Mouse (Mus musculus) heart, postnatal 14 days (tissue): Measurements from ENCODE around the gene Nxf7. TPM values are rescaled to one million over a fixed set of nuclear protein-coding genes. Genes with fewer than 3 reads are reported as not detected.
A peak's percentile ranks its signal among the peaks of the same experiment; 100 is the strongest.
"Not testable (repeated sequence)": the region's sequence is repeated elsewhere in the genome, so short reads cannot be mapped to it uniquely, and the experiment has no call there.

Experiments
- DNase-seq, 2 experiments: peaks; one replicate each; pipeline ENCODE4 v3.0.0; 2021 to 2022
- intact Hi-C: fragments of 180-260 bp; cut with DNase I; formaldehyde crosslinking; loops from one replicate; pipeline ENCODE4 v1.15.1; 2025
- long read RNA-seq, 2 experiments: library from polyadenylated mRNA; stranded (forward); transcript quantifications; one replicate each; pipeline ENCODE4 v2.0.0; 2021
- total RNA-seq, 2 experiments: library from RNA; stranded (reverse); gene quantifications; 2 replicates each; pipeline ENCODE4 v1.2.3; 2021

The Nxf7 gene
- total RNA-seq: under 1 TPM in 1 of 2 experiments, not detected in 1; 0.10 TPM
- long read RNA-seq, experiment 1: 0 reads
- long read RNA-seq, experiment 2: 0 reads

DNA sequence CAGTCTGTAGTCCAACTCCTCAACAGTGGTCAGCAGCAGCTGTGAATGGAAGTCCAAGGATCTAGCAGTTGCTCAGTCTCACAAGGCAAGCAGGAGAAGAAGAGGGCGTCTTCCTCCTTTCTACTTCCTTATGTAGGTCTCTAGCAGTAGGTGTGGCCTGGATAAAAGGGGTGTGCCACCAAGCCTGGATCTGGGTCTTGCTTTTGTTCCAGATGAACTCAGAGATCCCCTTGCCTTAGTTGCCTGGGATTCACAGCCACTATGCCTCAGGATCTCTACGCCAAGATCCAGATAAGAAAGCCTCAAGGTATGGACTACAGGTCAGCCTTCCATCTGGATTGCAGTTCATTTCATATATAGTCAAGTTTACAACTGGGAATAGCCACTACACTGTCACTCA, at the start of gene Nxf7:
TSS of gene Nxf7 (minus strand) at position 101 of the 400 bp plus-strand sequence.
- intact Hi-C loops: no loop called here

DNA sequence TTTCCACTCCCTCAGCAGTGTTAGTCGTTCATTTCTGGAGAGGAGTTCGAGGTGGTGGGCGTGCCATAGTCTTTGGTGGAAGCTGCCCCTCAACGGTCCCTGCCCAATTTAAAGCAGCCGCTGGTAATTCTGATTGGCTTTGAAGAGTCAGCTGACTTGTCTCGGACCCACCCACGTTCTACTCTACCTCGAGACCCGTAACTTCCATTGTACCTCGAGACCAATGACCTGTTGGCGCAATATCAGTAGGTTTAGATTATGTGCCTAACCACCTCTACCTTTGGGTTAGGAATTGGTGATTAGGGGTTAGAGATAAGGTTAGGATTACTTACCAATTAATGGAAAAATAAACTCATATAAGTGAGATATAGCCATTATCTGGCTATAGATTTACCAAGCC, 29.0 kb upstream of the Nxf7 start, which contains the start of gene Prame:
TSS of gene Prame (minus strand) at position 101 of the 400 bp plus-strand sequence.
- intact Hi-C loops: no loop called here
- no peak for DNase-seq

More for the DNA sequence above, at the start of gene Nxf7:
- no peak for DNase-seq

DNA sequence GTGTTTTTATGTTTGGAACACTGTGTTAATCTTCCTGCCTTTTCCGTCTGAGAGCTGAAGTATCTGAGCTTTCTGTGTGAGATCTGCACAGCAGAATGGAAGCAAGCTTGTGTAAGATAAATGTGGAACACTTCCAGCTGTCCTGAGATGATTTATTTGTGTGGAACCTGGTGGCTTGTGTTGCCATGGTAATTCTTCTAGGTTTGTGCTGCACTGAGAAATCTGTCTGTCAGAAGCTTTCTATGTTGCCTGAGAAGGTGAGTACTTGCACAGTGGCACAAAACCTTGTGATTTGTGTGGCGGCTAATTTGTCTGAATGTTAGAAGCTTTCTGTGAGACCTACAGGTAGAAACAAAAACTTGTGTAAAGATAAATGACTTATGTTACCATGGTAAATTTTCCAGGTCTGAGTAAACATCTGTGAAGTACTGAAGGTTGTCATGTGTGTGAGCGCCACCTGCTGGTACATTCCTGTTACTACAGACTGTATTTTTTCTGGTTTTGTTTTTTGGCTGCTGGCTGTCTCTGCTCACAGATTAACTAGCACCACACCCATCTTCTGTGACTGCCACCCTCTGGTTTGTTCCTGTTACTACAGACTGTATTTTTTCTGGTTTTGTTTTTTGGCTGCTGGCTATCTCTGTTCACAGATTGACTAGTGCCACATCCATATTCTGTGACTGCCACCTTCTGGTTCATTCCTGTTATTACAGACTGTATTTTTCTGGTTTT, 2.9 kb upstream of the Nxf7 start:
- intact Hi-C loops: not testable (repeated sequence)
- DNase-seq: peak; percentile 7 to 8

DNA sequence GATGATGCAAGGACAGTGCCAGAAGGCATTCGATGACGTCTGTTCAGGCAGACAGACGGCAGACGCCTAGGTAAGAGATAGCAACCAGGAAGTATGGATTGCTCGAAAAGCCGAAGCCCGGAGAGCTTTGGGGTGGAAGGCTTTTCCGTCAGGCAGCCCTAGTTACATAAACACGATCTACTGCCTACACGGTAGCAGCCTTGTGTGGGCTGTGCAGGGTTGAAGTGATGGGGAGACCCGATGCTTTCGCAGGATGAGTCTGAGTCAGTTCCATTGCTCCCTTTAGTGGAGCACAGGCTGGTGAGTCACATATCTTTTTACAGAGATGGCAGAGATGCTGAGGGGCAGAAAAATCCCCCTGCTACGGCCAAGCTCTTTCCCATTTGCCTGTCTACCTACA, 481 bp downstream of the Nxf7 start:
- intact Hi-C loops: no loop called here
- DNase-seq: no peak

DNA sequence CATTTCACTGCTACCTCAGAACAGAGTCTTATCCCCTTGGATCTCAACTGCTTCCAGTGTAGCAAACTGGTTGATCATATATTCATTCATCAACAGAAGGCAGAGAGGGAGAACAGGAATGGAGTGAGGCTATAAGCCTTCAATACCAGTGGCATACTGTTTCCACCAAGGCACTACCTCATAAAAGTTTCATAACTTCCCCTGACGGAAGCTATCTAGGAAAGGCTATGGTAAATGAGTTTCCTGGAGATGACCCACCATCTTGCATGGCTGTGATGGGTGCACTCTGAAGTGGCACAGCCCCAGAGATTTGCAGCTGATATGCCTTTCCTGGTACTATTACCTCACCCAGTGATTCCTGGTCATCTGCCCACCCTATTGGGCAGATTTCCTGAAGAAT, 22.2 kb downstream of the Nxf7 start:
- intact Hi-C loops: loop anchor here (10.0 kb wide), 1 partner anchor 492 kb away; no protein-coding TSS in a partner anchor
- DNase-seq: no peak

DNA sequence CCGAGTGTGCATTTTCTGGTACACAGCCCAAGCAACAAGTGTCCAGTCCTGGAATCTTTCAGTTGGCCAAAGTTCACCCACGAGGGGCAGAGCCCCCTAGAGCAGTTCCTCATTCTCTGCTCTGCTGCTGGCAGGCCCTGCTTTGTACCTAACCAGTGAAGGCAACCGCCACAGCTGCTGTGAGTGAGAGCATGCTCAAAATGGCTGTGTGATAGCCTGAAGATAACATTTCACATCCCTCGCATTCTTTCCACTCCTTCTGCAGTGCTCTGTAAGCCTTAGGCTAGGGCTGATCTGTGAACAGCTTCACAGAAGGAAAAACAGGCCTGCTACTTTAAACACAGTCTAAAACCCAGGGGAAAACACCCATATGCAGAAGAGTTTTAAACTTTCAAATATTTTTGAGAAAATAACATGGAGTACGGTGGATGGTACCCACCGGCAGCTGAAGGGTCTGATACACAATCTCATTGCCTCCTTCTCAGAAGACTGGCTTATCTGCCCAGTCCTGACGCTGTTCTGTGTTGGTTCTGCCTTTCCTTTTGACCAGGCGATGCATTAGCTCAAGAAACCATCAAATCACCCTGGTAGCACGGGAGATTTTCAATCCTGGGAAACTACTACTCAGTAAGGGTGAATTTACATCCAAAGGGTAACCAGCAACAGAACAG, 23.5 kb downstream of the Nxf7 start:
- intact Hi-C loops: loop anchor here (10.0 kb wide), 1 partner anchor 490 kb away; no protein-coding TSS in a partner anchor
- not testable (repeated sequence) for DNase-seq

DNA sequence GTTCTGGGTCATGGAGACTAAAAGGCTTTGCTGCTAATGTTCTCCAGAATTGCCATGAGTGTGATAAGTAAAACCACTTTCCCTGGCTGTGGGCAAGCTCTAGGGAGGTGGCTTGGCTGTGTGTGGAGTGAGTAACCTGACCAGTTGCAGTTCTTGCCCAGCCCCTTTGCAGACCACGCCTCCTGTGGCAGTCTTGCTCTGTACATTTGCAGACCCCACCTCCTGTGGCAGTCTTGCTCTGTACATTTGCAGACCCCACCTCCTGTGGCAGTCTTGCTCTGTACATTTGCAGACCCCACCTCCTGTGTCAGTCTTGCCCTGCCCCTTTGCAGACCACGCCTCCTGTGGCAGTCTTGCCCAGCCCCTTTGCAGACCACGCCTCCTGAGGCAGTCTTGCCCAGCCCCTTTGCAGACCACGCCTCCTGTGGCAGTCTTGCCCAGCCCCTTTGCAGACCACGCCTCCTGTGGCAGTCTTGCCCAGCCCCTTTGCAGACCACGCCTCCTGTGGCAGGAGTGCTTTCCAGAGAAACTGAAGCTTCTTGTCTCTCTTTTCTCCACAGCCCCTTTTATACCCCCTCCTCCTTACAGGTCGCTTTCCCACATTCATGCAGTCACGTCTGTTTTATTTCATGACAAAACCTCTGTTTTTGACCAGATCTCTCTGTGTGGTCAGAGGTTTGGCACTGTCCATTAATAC, 24.2 kb downstream of the Nxf7 start:
- DNase-seq: not testable (repeated sequence)
- intact Hi-C loops: loop anchor here (10.0 kb wide), 1 partner anchor 490 kb away; no protein-coding TSS in a partner anchor

DNA sequence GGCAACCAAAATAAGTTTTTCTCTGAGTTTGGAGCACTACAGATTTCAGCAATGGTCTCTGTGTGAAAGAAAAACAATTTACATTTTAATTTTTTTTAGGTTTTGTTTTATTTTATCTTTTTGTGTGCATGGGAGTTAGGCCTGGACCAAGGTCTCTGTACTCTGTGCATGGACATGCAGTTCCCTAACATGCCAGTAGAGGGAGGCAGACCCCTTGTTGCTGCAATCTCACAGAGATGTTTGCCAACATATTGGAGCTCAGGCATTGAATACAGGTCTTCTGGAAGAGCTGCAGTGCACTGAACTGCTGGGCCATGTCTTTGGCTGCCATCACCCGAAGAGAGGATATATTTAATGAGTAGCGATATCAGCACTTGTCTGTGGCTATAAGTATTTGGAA, 29.1 kb downstream of the Nxf7 start:
- peak; percentile 53 to 63 for DNase-seq
- intact Hi-C loops: loop anchor here (10.0 kb wide), 2 partner anchors 225 to 405 kb away; partner anchors contain the start of gene Bhlhb9

DNA sequence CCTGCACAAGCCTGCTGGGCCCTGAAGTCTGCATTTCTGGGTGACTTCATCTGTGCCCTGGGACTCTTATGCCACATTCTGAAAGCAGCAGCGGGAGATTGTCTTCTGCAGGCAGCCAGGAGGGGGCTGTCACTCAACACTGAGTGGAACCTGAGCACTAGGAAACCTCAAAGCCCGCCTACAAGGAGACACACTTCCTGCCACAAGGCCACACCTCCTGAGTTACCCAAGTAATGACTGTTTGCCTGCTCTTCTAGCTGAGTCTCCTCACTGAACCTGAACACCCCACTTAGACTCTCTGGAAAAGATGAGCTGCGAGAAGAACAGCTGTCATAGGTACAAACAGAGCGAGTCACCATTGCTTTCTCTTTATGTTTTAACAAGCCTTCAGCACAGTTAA, 33.6 kb downstream of the Nxf7 start:
- DNase-seq: not testable (repeated sequence)
- intact Hi-C loops: loop anchor here (10.0 kb wide), 2 partner anchors 230 to 410 kb away; partner anchors contain the start of gene Bhlhb9

DNA sequence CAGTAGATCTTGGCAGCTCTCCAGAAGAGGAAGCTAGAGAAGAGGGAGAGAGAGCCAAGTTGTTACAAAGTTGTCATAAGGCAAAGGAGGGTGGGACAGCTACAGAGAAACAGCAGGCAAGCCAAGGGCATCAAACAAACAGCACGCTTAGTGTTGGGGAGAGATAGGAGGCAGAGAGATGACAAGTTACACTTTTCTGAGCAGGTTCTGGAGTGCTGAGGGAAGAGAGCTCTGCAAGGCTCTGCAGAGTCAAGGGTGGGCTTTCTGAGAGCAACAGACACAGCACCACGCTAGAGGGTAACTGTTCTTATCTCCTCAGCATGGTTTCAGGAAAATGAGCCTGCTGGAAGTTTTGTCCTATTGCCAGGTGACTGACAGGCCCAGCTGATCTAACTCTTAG, 35.7 kb downstream of the Nxf7 start:
- DNase-seq: no peak
- intact Hi-C loops: loop anchor here (10.0 kb wide), 2 partner anchors 232 to 412 kb away; partner anchors contain the start of gene Bhlhb9

DNA sequence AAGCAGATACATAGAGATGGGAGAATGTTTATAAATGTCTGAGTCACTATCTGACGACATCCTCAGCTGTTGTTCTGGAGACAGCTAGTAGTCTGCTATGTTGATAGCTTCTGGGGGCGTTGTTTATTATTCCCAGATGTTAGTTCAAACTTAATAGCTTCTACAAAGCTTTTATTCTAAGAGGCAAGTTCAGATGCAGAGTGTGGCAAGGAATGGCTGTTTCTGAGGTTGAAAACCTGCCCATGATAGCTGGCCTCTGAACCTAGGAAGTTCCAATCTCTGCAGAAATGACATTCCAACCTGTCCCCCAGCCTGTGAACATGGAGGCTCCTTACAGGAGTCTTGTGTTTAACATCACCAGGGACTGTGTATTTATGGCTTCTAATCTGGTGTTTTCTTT, 36.9 kb downstream of the Nxf7 start:
- intact Hi-C loops: loop anchor here (10.0 kb wide), 2 partner anchors 233 to 413 kb away; partner anchors contain the start of gene Bhlhb9
- DNase-seq: not testable (repeated sequence)

DNA sequence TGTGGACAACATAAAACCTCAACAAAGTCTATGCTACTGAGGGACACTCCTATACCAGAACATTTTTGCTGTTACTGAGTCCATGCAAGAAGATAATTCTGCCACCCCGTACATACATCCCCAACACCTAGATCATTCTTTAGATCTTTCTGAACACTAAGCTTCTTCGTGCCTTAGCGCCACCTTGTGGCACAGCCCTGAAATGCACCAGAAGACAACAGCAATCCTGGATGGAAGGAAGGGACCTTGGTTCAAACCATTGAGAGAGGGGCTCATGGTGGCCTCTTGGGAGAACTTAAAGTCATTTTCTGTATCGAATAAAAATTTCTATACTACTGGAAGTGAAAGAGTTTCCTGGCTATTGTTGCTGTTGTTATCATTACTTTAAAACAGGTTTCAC, 37.6 kb downstream of the Nxf7 start:
- DNase-seq: peak; percentile 25 to 48
- intact Hi-C loops: loop anchor here (10.0 kb wide), 2 partner anchors 234 to 414 kb away; partner anchors contain the start of gene Bhlhb9

DNA sequence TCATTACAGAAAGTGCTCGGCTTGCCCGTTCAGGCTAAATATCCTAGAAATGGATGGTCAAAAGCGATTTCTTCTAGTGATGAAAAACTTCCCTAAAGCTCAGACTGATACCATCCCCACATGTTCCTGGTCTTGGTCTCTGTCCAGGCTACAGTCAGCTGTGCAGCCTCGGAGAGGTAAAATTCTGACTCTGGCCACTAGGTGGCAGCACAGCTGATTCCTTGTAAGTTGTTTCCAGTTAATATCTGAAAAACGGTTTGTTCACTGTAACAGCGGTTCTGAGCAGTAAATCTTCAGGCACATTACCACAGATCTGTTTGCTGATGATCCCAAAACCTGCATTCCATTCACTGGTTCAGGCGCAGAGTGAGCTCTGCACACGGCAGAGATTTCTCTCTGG, 38.9 kb downstream of the Nxf7 start:
- DNase-seq: peak; percentile 19 to 35
- intact Hi-C loops: loop anchor here (10.0 kb wide), 2 partner anchors 235 to 415 kb away; partner anchors contain the start of gene Bhlhb9

Other genes with a start within 250 kb of the Nxf7 start
- not detected for gene Gm5128, start 225.5 kb downstream of the Nxf7 start, total RNA-seq
- gene Gm7903, start 164.9 kb downstream of the Nxf7 start, total RNA-seq: not detected
- not detected for gene AV320801, start 104.2 kb downstream of the Nxf7 start, total RNA-seq
- not detected for gene Prame, start 28.9 kb upstream of the Nxf7 start, total RNA-seq
- gene Tcp11x2, start 95.0 kb upstream of the Nxf7 start, total RNA-seq: not detected
- not detected for gene Tmsb15a, start 126.5 kb upstream of the Nxf7 start, total RNA-seq
- gene Armcx5, start 144.0 kb upstream of the Nxf7 start, total RNA-seq: 1 to 10 TPM; 6.4 to 6.5 TPM
- 10 to 100 TPM; 17.8 to 21.5 TPM for gene Gprasp1, start 144.0 kb upstream of the Nxf7 start, total RNA-seq
- 10 to 100 TPM; 16.1 to 26.6 TPM for gene Bhlhb9, start 198.8 kb upstream of the Nxf7 start, total RNA-seq
- 1 to 10 TPM; 2.9 TPM for gene Gprasp2, start 240.3 kb upstream of the Nxf7 start, total RNA-seq